Mouse (Mus musculus) ovary, adult 10 weeks (tissue): ENCODE measurements around the gene Acod1. TPM values are rescaled to one million over a fixed set of nuclear protein-coding genes. Genes with fewer than 3 reads are reported as not detected.

Experiments
- polyA plus RNA-seq: library from polyadenylated mRNA; stranded (reverse); fragments of 350-450 nt; fragmentation: Illumina TruSeq; extraction: RNeasy Lipid Tissue Mini Kit (QIAGEN cat#74804); gene quantifications from one replicate; pipeline ENCODE4 v1.2.3, GENCODE M21; 2014

Gene Acod1
- polyA plus RNA-seq, result 0.17 TPM

DNA sequence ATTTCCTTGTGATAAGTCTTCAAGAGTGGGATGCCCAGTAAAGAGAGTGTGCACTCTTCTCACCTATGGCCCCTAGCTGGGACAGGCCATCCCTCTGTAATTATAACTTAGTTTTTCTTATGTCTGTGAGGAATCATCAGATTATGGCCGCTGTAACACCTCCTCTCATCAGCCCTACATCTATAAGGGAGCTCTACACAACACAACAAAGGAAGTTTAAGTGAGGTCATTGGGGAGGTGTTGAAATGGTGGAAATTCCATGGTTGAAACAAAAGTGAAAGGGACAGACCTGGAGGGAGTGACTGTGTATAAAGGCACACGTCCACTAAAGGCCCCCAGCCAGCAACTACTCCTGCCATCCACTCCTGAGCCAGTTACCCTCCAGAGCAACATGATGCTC, at the start of gene Acod1:
Acod1 (plus strand) TSS at position 301 of the 400 bp plus-strand sequence.

DNA sequence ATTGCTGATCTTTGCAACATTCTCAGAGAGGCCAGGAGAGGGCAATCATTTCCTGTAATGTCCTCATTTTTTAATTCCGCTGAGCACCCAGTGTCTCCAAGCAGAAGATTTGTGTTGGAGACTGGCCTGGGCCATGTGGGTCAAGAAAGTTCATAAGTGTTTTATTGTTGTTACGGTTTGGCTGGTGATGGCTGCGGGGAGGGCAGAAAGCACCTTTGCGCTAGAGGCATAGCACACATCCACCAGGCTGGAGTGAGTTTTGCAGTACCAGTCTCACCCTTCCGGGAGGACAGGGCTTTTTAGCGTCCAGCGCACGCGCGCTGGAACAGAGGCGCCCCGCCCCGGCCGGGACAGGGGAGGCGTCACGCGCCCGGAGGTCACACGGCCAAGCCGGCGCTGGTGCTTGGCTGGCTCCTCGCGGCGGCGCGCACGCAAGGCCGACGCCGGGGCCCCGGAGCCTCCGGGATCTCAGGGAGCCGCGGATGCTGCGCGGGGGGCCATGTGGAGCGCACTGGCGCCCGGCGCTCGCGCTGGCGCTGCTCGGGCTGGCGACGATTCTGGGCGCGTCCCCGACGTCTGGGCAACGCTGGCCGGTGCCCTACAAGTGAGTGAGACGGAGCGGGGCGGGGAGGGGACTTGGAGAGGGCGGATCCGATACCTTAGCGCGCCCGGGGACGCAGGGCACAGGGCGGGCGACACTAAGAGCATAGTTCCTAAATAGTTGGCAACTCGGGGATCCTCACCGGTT, 23.3 kb downstream of the Acod1 start, which contains the start of gene Cln5:
Cln5 (plus strand) TSS at position 353 of the 748 bp plus-strand sequence.

DNA sequence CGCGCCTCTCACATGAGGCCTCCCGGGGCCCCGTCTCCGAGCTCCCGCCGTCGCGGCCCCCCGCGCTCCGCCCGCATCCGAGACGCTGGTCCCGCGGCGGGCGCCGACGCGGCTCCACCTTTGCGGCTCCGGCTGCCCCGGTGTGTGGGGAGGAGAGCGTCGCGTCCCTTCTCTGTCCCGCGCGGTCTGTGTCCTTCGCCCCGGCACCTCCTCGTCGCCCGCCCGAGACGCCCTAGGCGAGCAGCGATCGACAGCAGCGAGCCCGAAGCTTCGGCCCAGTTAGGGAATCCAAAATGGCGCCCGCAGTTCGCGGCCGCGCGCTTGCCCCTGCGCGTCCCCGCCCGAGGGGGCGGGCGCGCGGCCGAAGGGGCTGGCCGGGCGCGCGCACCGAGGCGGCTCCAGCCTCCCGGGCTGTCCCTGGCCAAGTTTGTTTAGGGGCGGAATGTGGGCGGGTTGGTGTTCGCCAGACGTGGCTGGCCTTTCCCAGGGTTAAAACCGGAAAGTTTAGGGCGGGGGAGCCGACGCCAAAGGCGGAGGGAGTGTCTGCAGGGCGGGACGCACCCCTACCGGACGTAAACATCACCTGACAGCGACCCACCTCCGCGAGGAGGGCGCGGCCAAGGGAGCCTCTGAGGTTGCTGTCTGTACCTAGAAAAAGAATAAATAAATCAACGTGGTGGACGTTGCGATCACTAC, 52.6 kb downstream of the Acod1 start, which contains the start of gene Fbxl3:
Fbxl3 (minus strand) TSS at position 329 of the 696 bp plus-strand sequence.

Other genes starting within 250 kb of the Acod1 start
- 126 TPM for gene Kctd12, start 64.3 kb upstream of the Acod1 start, polyA plus RNA-seq
- gene Cln5, start 23.2 kb downstream of the Acod1 start, polyA plus RNA-seq, result 79.4 TPM
- 121 TPM for gene Fbxl3, start 52.6 kb downstream of the Acod1 start, polyA plus RNA-seq